Mouse (Mus musculus): ENCODE results near the gene Runx2.

Runx2 gene

GRCm38 (mm10) chr17:44623271-44623670 is 191.3 kb downstream of the Runx2 start:
- DNase-seq (ENCODE audit: low read depth, low spot score): no peak

GRCm38 (mm10) chr17:44620456-44620855 is 194.1 kb downstream of the Runx2 start:
- no peak for DNase-seq (ENCODE audit: low read depth, low spot score)

DNA sequence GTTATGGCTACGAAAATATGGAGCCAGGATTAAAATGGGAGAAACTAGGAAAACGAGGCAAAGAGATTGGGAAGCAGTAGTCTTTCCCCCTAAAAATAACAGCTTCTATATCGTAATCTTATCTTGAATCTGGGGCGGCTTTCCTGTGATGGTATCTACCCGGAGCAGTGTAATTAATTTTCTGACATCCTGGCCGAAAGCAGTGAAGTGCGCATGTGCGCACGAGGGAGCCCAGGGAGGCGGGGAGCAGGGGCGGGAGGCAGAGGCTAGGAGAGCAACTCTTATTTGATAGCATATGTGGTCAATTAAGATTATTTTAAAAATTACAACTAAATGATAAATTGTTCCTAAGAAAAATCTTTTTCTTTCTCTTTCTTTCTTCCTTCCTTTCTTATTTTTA is 195.9 kb downstream of the Runx2 start:
- DNase-seq (ENCODE audit: low read depth, low spot score): no peak

- no peak for DNase-seq (ENCODE audit: low read depth, low spot score)
These were observed 196.4 kb downstream of the Runx2 start for GRCm38 (mm10) chr17:44618175-44618574.

DNA sequence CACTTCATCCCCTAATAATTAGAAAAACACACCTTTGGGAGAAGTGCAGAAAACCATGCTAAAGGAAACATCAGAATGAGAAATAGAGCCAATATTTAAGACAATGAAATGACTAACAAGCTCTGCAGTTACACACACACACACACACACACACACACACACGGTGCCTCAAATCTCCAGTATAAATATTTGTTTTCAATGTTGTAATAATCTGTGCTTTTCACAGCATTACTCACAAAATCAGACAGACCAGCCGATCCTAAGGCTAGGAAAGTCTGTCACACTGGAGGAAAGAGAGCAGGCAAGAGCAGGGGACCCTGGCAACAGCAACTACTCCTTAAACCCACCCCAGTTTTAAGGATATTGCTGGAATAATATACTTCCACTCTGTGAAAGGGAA is 196.9 kb downstream of the Runx2 start:
- DNase-seq (ENCODE audit: low read depth, low spot score): no peak

- no peak for DNase-seq (ENCODE audit: low read depth, low spot score)
These were observed 200.6 kb downstream of the Runx2 start for GRCm38 (mm10) chr17:44613716-44614715.

- DNase-seq (ENCODE audit: low read depth, low spot score): no peak
These were observed 202.0 kb downstream of the Runx2 start for GRCm38 (mm10) chr17:44612641-44613040.

DNA sequence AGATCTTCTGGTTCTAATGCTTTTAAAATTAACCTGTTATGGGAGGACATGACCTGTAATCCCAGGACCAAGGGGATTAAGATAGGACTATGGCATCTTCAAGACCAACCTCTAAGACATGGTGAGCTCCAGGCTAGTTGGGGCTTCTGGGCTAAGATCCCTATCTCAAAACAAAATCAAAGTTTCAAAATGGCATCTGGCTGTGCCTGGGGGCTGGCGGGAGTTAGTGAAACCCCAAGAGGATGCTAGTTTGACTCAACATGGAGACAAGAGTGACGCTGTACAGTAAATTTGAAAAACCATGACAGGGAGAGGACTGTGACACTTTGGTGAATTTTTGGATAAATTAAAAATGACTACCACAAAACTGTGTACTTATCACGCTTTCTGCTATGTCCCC is 202.6 kb downstream of the Runx2 start:
- DNase-seq (ENCODE audit: low read depth, low spot score): no peak

GRCm38 (mm10) chr17:44611543-44611942 is 203.1 kb downstream of the Runx2 start:
- no peak for DNase-seq (ENCODE audit: low read depth, low spot score)

DNA sequence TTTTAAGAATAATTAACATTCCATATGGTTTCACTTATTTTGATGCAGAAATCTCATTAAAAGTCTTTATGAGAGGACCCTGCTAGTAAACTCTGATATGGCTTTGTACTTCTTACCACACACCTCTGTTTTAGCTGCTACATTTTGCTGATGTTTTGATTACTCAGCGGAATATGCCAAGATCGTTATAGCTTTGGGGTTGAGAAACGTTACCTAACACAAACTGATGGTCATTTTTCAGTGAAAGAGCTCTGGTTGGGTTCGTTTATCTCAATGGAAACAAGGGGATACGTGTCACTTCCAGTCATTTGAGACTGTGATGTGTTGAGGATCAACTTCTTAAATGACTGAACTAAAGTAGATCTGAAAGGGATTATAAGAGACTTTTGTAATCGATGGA is 203.8 kb downstream of the Runx2 start:
- no peak for DNase-seq (ENCODE audit: low read depth, low spot score)

DNA sequence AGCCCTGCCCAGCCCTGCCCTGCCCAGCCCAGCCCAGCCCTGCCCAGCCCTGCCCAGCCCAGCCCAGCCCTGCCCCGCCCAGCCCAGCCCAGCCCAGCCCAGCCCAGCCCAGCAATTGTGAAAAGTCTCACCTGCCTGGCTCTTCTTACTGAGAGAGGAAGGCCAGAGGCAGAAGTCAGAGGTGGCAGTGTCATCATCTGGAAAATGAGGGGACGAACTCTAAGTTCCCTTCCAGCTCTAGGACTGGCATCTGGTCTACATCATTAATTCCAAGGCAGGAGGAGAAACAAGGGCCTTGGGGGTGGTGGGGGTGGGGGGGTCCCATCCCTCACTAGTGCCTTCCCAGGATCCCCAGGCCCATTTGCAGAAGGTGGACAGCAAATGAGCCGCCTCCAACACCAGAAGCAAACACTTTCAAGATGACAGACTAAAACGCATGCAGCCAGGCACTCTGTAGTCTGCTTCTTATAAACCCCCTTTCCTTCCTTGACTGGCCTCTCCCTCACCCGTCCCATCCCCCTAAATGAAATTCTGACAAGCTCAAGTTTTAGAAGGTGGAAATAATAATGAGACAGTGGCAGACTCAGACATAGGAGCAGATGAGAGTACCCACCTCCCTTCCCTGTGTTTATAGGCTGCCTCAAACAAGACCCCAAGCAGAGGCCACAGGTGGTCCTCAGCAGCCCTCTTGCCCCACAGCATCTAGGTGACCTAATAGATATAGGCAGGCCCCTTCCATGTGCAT is 204.5 kb downstream of the Runx2 start:
- no peak for DNase-seq (ENCODE audit: low read depth, low spot score)

DNA sequence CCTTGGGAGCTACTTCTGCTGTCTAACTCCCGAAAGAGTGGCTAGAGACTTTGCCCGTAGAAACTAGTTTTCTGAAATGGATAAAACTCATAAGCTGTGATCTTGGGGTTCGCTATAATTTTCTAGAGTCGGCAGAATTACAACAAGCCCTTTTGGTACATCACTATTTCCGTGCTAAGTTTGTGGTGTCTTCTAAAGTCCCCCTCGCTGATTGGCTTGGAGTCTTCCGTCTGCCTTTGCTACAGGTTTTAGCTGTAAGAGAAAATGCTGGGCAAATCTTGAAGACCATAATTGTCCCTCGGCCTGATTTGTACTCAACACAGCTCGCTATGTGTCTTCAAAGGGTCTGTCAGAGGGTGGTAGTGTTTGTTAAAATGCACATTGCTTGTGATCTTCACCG is 205.2 kb downstream of the Runx2 start:
- no peak for DNase-seq (ENCODE audit: low read depth, low spot score)

GRCm38 (mm10) chr17:44608907-44609306 is 205.7 kb downstream of the Runx2 start:
- no peak for DNase-seq (ENCODE audit: low read depth, low spot score)

- DNase-seq (ENCODE audit: low read depth, low spot score): no peak
These were observed 207.2 kb downstream of the Runx2 start for GRCm38 (mm10) chr17:44607383-44607782.

DNA sequence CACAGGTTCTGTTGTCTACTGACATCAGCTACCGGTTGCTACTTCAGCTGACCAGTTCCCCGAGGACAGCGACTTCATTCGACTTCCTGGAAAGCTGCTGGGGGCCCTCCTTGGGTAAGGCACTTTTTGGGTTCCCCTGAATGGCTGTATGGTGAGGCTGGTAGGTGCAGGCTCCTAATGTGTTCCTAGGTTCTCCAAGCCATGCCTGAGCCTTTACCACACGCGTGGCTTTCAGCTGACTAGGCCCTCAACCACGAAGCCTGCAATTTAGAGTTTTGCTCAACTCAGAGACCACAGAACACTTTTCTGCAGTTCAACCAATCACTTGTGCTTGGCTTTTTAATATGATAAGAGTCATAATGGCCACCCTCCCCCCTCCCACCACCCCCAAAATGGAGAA is 208.4 kb downstream of the Runx2 start:
- no peak for DNase-seq (ENCODE audit: low read depth, low spot score)

- DNase-seq (ENCODE audit: low read depth, low spot score): no peak
These were observed 208.8 kb downstream of the Runx2 start for GRCm38 (mm10) chr17:44605749-44606148.

DNA sequence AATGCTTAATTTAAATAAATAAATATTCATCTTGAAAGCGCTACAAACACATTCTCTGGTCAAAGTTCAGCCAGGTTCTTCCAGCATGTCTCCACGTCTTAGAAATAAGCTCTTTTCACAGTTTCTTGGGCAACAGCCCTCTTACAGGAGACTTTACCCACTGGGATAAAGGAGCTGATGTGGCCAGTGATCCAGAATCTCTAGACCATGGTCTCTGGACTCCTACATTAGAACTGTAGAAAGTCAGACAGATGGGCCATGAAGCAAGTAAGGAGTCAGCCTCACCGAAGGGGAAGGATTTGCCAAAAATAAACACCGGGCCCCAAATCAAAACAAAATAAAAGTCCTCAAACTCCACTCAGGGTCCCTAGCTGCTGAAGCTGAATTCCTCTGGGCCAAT is 211.4 kb downstream of the Runx2 start:
- DNase-seq (ENCODE audit: low read depth, low spot score): no peak

GRCm38 (mm10) chr17:44601317-44602021 is 213.1 kb downstream of the Runx2 start:
- DNase-seq (ENCODE audit: low read depth, low spot score): no peak

DNA sequence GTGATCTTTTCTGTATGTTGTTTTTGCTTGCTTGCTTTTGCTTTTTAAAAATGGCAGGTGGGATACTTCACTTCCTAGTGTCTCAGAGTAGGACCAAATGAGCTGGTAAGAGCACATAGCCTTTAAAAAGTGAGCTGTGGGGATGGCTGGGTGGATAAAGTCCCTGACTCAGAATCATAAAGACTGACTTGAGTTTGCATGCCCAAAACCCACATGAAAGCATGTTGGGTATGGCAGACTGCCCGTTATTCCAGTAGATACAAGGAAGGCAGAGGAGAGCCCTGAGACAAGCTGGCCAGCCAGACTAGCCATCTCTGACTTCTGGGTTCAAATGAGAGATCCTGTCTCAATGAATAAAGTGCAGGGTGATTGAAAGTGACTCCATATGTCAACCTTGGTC is 214.7 kb downstream of the Runx2 start:
- no peak for DNase-seq (ENCODE audit: low read depth, low spot score)

DNA sequence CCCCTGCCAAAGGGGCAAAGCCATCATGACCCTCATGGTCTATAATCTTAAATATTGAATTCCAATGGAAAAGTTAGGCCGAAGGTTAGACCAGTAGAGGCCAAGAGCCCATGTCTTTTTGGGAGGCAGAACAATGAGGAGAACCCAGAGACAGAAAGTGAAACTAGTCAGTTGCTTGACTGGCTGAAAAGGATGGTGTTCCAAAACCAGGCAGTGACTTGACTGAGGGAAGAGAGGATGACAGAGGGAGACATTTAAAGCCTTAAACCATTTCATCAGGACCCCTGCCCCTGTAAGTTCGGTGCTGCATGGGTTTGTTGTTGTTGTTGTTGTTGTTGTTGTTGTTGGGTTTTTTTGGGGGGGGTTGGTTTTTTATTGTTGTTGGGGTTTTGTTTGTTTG is 215.5 kb downstream of the Runx2 start:
- no peak for DNase-seq (ENCODE audit: low read depth, low spot score)

DNA sequence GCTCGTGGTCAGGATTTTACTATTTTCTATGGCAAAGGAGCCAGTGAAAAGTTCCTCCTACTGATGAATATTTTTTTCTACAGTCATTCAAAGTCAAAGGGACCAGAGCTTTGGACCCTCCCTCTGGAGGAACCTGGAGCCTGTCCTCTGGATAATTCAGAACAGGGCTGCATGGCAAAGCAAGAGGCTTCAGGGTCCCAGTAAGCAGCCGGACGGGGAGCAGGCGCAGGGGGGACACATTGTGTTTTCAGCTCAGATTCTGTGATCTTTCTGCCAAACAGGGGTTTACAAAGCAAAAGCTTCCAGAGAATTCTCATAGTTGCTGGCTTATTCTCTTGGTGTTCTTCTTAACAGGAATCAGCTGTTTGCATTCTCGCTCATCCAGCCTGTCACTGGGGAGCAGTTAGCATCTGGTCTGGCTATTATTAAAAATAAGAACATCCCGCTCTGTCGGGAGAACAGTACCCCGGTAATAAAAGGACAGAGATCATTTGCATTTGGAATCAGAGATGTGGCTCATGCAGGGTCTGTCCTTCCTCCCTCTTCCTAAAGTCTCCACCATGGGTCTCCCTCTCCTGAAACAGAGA is 216.6 kb downstream of the Runx2 start:
- DNase-seq (ENCODE audit: low read depth, low spot score): no peak

GRCm38 (mm10) chr17:44592737-44593090 is 221.9 kb downstream of the Runx2 start:
- no peak for DNase-seq (ENCODE audit: low read depth, low spot score)

Data from embryo, embryonic 11.5 days (tissue).